Mouse (Mus musculus) adrenal gland, adult 18-20 months (tissue): ENCODE results near the gene Rap1gap. TPM values are rescaled to one million over a fixed set of nuclear protein-coding genes. Genes with fewer than 3 reads are reported as not detected.

Experiments
- DNase-seq, 2 experiments: peaks; one replicate each; pipeline ENCODE4 v3.0.0; 2021 to 2022; ENCODE audit warnings: low spot score in 2 of 2
- total RNA-seq, 2 experiments: library from RNA; stranded (reverse); gene quantifications; 1 replicate in 1 of 2; 2 replicates in 1 of 2; pipeline ENCODE4 v1.2.3; 2021

Rap1gap gene
- total RNA-seq, 2 experiments from 2014 or later = 94.7 to 131 TPM

DNA sequence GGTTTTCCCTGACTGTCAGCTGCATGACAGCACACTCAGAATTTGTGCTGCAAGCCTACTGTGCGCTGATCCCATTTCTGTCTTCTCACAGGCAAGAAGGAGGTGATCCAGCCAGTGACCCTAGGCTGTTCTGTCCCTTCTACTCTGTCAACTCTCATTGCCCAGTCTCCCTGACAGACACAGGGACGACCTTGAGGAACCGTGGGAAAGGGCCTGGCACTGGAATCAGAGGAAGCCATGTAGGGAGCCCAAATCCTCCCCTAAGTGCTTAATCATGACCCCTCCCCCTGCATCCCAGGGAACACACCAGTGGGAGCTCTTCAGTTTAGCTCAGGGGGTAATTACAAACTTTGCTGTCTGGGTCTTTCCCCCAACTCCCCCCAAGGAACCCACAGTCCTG lies 73.2 kb downstream of the Rap1gap start:
- no peak for DNase-seq

DNA sequence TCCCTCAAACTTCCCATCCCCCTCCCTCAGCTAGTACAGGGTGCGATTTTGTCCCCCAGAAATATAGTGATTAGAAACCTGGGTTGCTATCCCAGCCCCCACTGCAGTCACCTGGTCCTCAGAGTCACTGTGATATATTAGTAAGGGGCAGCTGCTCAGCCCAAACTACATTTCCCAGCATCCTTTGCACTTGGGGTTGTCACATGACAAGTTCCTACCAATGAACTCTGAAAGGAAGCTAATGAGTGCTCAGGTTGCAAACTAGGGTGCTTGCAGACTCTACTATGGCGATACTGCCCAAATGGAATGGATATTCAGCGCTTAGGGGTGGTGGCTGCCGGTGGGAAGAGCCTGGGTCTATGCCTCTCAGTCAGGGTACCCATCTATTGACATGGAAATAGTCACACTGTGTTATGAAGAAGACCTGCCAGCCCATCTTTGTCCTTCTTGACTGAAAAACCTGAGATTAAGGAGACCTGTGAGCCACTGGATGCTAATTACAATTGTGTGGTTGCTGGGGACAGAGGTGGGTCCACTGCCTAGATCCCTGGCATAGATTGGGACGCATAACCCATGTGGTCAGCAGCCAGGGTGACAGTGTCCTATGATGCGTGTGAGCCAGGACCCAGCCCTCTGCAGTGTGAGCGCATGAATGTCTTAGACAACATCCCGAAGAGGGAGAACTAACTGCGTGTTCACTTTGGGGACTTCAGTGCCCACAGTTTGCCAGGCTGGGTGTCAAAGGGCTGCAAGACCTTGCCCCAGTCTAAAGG lies 74.8 kb downstream of the Rap1gap start:
- DNase-seq = no peak

DNA sequence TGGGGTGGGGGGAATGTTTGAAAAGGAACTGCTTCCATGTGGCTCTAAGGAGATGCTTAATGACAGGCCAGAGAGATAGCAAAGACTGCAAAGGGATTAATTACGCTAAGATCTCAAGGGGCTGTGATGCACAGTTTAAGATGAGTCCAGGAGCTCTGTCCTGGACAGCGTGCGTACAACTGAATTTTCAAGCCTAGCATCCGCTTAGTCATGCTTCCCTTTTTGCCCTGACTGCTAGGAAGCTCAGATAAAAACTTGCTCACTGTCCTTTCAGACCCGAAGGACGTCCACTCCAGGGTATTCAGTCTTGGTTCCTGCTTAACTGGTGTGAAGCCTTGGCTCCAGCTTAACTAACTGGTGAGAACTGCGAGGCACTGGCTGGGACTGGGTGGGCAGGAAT lies 75.8 kb downstream of the Rap1gap start:
- DNase-seq = no peak

DNA sequence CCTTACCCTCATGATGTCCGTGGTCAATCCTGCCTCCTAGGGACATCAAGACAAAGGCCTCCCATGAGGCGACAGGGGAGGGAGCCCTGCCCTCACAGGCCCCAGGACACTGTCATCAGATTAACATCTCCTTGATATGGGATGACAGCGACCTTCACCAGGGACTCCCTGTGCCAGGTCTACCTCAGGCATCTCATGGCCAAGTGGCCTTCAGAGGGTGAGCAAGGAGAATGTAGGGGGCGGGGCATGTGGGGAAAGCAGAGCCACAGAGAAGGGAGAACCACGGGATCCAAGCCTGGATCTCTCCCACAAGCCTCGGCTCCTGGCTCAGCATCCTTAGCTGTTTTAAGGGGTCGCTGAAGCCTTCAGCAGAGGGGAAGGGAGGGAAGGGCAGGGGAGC lies 79.3 kb downstream of the Rap1gap start:
- no peak for DNase-seq

DNA sequence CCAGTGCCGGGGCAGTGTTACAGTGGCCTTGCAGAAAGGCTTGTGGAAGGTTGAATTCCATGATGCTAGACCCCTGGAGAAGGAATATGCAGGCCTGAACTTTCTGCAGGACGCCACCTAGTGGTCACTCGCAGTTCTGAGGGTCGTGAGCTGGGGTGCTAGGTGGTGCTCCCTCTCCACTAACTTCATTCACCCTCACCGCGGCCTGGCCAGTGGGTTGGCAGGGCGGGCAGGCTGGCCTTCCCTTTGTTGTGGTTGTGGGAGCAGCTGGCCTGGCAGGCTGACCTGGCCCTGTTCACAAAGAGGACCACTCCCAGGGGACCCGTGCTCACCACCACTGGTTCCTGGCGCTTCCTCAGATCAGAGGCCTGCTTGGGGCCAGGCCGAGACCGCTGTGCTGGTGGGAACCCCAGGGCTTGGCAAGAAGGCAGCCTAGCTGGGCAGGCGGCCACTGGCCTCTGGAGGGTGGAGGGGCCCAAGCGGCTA lies 80.0 kb downstream of the Rap1gap start:
- no peak for DNase-seq

DNA sequence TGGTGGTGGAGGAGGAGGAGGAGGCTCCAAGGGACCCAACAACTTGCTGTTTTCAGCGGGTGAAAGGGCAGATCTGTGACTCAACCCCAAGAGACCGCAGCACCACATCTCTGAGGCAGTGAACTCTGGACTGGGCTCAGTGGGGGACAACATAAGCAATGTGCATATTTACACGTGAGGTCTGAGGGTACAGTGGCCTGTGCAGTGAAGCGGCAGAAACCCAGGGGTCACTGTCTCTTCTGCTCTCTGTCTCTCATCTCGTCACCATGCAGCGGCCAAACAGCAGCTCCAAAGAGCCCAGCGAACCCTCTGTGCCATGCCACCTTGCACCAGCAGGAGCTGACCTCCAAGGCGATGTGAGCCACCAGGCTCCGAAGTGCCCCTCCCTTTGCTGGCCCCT lies 82.6 kb downstream of the Rap1gap start:
- DNase-seq = no peak

DNA sequence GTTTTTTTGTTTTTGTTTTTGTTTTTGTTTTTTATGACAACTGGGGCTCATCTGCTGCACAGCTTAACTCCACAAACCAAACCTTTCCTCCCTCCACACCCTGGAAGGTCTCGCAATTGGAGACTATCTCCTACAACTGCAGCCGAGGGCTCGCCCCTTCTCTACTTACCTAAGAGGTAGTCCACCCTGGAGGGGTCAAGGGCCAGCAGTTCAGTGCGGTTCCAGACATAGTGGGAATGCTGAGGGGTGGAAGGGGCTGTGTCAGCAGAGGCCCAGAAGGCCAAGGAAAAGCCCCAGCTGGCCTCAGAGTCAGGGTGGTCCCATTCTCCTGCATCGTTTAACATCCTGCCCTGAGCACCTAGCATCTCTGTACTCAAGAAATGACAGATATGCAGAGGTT lies 83.1 kb downstream of the Rap1gap start:
- no peak for DNase-seq

DNA sequence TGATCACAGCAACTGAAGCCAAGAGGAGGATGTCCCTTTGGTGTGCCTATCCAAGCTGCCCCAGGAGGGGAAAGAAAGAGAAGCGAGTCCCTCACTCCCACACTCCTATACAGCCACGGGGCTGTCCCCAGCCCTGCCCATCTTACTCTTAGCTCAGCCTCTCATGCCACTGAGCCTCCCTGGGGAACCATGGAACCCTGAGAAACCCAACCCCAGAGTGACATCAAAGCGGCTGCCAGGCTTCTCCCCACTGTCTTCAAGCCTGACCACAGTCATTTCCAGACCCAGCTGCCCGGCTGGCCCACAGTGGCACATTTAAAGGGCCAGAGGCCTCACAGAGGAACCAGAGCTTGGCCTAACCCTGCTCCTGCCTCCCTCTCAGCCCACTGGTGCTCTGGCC lies 84.2 kb downstream of the Rap1gap start:
- no peak for DNase-seq

DNA sequence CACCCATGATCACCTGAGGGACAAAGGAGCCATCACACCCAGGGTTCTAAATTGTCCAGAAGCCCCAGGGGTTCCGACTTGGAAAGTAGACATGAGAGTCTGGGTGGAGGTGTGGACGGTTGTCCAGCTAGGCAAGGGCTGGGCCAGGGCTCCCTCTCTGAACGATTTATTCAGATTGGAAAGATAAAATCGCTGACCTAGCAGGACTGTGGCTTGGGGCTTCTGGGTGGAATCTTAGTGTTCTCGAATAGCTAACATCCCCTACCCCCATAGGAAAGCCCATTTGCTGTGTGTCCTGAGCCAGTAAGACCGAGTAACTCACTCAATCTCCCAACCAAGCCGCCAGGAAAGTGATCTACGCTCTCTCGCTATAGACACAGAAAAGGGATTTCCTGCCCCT lies 85.2 kb downstream of the Rap1gap start:
- no peak for DNase-seq

DNA sequence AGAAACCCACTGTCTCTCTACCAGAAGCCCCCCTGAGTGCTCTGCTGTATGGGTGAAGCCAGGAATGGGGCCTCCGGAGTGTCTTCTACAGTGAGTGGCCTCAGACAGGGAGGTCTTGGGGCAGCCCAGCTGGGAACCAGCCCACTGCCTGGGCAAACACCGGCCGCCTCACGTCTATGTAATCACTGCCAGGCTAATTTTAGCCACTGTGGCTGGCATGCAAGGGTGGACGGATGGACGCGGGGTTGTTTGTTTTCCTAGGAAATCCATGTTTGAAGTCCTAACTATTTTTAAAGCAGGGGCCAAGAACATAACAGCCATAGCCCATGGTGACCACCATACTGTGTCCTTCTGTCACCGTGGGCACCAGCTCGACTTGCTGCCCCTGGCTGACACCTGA lies 85.6 kb downstream of the Rap1gap start:
- no peak for DNase-seq

DNA sequence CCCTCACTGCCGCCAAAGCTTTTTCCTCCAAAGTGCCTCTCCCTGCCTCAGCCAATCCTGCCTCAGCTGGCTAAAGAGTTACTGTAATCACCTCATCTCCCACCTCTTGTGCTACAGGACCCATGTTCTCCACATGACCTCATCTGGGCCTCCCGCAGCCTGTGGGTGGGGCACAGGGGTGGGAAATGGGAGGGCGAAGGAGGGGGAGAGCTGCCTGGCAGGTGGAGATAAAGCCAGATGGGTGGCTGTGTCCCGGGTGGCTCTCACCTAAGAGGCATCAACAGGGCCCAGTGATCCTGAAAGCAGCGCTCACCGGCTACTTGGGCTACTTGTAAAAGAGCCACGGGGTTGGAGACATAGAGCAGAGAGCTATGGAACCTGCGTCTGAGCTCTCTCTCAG lies 86.8 kb downstream of the Rap1gap start:
- DNase-seq = no peak

DNA sequence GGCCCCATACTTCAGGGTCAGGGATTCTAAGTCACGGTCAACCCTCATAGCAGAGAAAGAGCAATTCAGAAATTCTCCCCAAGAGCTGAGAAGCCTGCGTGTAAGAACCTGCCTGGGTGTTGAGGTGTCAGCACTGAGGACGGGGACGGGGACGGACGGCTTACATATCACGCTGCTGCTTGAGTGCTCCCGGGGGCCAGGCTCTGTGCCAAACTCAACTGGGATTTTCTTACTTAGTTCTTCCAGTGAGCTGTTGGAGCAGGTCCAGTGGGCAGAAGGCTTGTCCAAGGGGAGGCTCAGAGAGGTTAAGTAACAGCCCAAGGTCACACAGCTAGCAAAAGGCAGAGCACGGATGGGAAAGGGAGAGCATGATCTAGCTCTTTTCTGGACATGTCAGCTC lies 87.2 kb downstream of the Rap1gap start:
- DNase-seq = no peak

DNA sequence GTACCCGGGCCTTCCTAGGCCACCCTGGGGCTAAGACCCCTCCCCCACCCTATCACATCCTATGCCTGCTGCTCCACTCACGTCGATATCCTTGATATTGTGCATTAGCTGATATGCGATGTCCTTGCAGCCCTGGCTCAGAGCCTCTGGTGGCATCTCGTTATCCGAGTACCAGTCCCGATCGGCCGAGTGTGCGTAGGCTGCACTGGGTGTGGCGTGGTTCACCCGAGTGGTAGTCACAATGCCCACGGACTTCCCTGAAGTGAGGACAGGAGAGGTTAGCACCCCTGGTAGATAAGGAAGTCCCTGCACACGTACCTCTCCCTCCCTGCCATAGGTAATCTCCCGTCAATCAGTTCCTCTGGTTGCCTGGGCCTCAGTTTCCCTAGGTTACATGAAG lies 87.9 kb downstream of the Rap1gap start:
- DNase-seq = no peak

DNA sequence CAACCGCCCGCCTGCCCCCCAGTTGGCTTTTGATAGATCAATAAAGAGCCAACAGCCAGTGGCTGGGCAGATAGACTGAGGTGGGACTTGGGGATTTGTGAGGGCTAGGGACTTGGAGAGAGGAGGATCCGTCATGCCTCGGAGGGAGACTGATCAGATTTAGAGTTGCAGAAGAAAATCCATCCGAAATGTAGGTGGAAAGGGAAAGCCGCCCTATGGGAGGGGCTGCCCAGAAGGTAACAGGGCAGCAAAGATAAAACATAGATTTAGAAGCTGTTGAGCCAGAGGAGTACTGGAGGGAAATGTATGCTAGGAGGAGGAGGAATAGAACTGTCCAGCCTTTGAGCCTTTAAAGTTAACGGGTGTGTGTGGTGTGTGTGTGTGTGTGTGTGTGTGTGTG lies 88.7 kb downstream of the Rap1gap start:
- no peak for DNase-seq

DNA sequence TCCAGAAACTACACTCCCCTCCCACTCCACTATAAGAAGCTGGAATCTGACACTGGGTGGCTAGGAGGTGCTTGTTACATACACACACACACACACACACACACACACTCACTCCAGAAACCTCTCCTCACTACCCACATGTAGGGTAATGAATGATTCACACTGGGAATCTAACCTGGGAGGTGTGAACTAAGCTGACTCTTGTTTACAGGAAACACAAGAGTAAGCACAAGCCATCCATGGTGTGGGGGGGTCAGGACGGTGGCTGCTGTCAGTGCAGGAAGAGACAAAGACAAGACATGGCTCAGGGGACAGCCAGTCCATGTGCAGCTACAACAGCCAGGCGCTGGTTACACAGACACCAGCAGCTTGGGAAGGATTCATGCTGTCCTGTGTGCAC lies 89.9 kb downstream of the Rap1gap start:
- DNase-seq = no peak

DNA sequence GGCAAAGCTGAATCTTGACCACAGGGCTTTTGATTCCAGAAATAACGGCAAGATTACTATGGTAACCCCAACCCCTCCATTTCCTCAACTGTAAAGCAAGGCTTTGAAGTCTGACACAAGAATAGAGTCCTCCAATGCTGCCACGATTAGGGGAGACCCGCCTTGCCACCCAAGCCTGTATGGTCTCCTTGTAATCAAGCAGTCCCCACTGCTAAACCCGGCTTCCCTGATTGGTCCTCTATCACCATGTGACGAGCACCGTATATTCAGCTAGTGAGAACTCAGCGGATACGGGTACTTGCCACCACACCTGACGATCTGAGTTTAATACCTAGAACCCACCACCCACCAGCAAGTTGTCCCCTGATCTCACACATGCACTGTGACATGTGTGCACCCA lies 98.4 kb downstream of the Rap1gap start:
- no peak for DNase-seq

DNA sequence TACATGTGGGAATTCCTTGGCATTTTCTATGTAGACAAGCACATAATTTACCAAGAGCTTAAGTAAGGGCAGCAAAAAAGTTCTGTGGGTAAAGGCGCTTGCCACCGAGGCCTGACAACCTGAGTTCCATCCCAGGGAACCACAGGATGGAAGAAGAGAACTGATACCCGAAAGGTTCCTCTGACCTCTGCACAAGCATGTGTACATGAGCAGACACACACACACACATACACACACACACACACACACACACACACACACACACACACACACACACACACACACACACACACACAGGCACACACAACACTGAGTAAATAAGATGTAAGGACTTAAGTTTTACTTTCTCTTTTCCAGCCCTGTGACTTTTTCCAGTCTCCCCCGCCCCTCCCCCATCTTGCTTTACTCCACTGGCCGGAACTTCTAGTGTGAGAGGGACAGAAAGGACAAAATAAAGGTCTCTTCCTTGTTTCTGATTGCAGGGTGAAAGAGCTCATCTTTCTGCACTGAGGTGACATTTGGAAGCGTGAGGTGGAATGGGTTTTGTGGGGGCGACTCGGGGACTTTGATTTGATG lies 99.5 kb downstream of the Rap1gap start:
- no peak for DNase-seq

DNA sequence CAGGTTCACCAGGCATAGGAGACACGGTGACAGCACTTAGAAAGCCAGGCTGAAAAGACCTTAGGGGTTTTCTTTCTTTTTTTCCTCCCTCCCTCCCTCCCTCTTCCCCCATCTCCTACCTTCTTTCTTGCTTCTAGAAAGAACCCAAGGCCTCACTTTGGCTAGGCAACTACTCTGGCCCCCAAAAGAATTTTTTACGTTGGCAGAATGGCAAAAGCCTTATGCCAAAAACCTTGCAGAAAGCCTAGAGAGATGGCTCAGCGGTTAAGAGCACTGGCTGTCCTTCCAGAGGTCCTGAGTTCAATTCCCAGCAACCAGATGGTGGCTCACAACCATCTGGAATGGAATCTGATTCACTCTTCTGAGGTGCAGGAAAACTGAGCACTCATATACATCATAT lies 100.1 kb downstream of the Rap1gap start:
- DNase-seq = no peak

DNA sequence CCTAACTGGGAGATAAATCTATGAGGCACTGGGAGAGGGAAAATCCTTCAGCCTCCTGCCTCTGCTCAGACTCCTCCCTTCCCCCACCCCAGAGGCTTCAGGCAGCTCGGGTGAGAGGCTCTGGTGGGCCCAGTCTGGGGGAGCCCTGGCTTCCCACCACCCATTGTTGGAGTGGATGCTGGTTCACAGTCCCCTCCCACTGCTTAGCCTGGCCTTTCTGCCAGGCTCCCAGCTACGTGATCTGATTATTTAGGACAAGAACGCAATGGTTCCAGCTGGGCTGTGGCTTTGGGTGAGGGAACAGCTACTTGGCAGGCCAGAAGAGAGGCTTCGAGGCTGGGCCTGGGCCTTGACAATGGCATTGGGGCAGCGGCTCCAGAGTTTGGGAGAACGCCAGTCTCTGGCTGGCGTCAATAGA lies 101.0 kb downstream of the Rap1gap start:
- DNase-seq = peak in 1 of 2 experiments; percentile 53

DNA sequence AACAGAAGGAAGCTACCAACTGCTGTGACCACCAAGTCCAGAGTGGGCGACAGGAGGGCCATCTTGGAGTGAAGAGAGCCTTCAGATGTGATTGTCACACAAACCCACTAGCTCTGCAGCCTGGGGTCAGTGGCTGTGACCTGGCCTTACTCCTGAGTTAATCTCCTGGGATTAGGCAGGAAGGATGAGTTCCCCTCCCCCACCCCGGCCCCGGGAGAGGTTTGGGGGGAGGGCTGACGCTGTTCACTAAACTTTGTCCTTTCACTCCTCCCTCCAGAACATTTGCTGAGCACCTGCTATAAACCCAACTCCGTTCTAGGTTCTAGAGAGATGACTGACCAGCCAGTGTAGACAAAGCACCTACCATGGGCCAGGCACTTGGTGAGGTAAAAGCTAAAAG lies 101.8 kb downstream of the Rap1gap start:
- DNase-seq = no peak

DNA sequence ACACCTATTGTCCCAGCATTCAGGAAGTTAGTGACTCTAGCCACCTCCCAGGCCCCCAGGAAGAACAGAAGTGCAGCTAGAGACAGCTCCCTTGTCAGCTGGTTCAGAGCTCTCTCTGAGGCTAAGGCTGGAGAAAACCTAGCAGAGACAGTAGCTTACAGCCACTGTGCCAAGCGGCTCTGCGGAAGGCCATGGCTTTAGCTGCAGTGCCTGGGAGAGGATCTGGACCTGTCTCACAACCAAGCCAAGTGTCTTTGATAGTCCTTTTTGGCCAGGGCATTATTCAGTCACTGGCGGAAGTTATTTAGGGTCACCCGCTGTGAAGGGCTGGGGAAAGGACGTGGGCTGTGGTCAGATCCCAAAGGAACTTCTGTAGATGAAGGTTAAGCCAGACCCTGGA lies 103.9 kb downstream of the Rap1gap start:
- no peak for DNase-seq

DNA sequence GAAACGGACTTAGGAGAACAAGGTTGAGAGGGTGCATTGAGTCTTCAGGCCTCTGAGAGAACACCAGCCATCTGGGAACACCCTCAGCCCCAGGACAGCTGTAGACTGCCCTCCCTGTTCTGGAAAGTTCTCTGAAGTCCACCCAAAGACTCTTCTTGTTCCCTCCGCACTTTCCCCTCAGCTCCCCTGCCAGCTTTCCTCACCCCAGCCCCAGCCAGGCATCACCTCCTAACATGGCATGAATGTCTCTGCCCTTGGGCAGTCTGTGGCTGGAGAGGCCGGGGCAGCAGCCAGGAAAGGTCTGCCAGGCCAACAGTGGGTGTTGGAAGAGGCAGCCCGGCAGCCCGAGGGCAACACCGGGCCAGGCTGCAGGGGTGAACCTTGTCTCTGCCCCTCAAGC lies 104.3 kb downstream of the Rap1gap start:
- no peak for DNase-seq

DNA sequence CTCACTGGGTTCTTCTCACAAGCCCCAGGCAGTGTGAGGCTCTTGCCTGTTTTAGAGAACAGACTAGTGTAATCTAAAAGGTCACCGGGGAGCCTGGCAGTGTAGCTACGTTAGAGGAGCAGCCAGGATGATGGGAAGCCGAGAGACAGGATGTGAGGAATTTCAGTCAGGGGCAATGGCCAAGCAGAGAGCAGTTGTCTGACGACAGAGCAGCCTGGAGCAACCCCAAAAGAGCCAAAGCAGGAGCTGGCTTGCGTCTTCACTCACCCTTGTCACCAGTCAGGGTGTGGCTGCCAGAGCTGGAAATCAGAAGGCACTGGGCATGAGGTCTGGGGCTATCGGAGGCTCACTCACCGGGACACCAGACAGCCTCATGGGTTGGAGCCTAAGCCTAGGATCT lies 105.1 kb downstream of the Rap1gap start:
- DNase-seq = no peak
